Mouse (Mus musculus) stomach, postnatal 0 days (tissue): ENCODE results near the gene Fli1.

Source experiments
- CTCF ChIP-seq: IDR thresholded peaks from 2 replicates; pipeline ENCODE4 v1.5.1; 2016; ENCODE audit warnings: antibody characterized with exemption, low read depth, mild to moderate bottlenecking, moderate library complexity
- EP300 ChIP-seq: optimal IDR thresholded peaks from 2 replicates; pipeline ENCODE3; 2016; ENCODE audit warnings: antibody characterized with exemption

- TF ChIP-seq CTCF, result no peak
- TF ChIP-seq EP300, result no peak
These were observed 32.9 kb downstream of the Fli1 start for GRCm38 (mm10) chr9:32509706-32510156.
